Mouse (Mus musculus) cortical plate, adult 2 months (tissue): ENCODE results near the gene Sepsecs. TPM values are rescaled to one million over a fixed set of nuclear protein-coding genes. Genes with fewer than 3 reads are reported as not detected.

Experiments used
- H3K27ac ChIP-seq: fragments of 200-500 bp; 2 replicates; pipeline ENCODE4 v1.5.1; 2012; ENCODE audit warnings: low read length, control low read depth, inconsistent platforms; ENCODE audit not compliant: insufficient read depth
- H3K4me1 ChIP-seq: fragments of 200-500 bp; 2 replicates; pipeline ENCODE4 v1.6.1; 2011; ENCODE audit warnings: low read length; ENCODE audit not compliant: control insufficient read depth, insufficient read depth
- H3K4me3 ChIP-seq: fragments of 200-500 bp; 2 replicates; pipeline ENCODE4 v1.5.1; 2011; ENCODE audit warnings: mild to moderate bottlenecking, low read length, control low read depth; ENCODE audit not compliant: insufficient read depth
- CTCF ChIP-seq: fragments of 200-500 bp; IDR thresholded peaks from 2 replicates; pipeline ENCODE4 v1.5.1; 2011; ENCODE audit warnings: mild to moderate bottlenecking, control low read depth, low read length; ENCODE audit not compliant: insufficient read depth; ENCODE audit errors: extremely low read depth
- POLR2A ChIP-seq: fragments of 200-500 bp; IDR thresholded peaks from 2 replicates; pipeline ENCODE4 v1.6.1; 2011; ENCODE audit warnings: mild to moderate bottlenecking, low read length, control low read depth; ENCODE audit not compliant: insufficient read depth; ENCODE audit errors: extremely low read depth
- polyA plus RNA-seq: library from polyadenylated mRNA; depleted of rRNA; stranded (reverse); fragments of >200 nt; gene quantifications from 2 replicates; pipeline ENCODE4 v1.2.3, GENCODE M21; 2012

Gene Sepsecs
- polyA plus RNA-seq, 1 experiment = 10.5 TPM

- H3K4me3 ChIP-seq = no peak overlapping the region
- TF ChIP-seq POLR2A (no peak), CTCF (no peak)
- no peak overlapping the region for H3K27ac ChIP-seq
- no peaks in the 10 kb centered on the region for H3K4me1 ChIP-seq
Measured at GRCm38 (mm10) chr5:52628783-52629182, 40.7 kb downstream of the Sepsecs start.

GRCm38 (mm10) chr5:52627713-52628112, 41.8 kb downstream of the Sepsecs start:
- Histone ChIP-seq H3K27ac (no peak overlapping the region), H3K4me1 (no peaks in the 10 kb centered on the region), H3K4me3 (no peak overlapping the region)
- TF ChIP-seq POLR2A = no peak
- no peak for TF ChIP-seq CTCF

- no peaks in the 10 kb centered on the region for H3K4me1 ChIP-seq
- H3K27ac ChIP-seq = no peak overlapping the region
- no peak for TF ChIP-seq POLR2A
- no peak for TF ChIP-seq CTCF
- H3K4me3 ChIP-seq = no peak overlapping the region
Measured at GRCm38 (mm10) chr5:52626092-52626491, 43.4 kb downstream of the Sepsecs start.

GRCm38 (mm10) chr5:52624956-52625355, 44.6 kb downstream of the Sepsecs start:
- H3K4me1 ChIP-seq = no peaks in the 10 kb centered on the region
- no peak overlapping the region for H3K4me3 ChIP-seq
- no peak overlapping the region for H3K27ac ChIP-seq
- TF ChIP-seq CTCF (no peak), POLR2A (no peak)

- Histone ChIP-seq H3K27ac (no peak overlapping the region), H3K4me3 (no peak overlapping the region), H3K4me1 (peaks cover 3% of the 10 kb centered on the region; the same call in 1 of the 2 replicates)
- TF ChIP-seq CTCF (no peak), POLR2A (no peak)
Measured at GRCm38 (mm10) chr5:52623099-52623498, 46.4 kb downstream of the Sepsecs start.

GRCm38 (mm10) chr5:52618348-52619270, 50.9 kb downstream of the Sepsecs start:
- Histone ChIP-seq H3K27ac (peak overlapping the region; percentile 76), H3K4me1 (peaks cover 10% of the 10 kb centered on the region), H3K4me3 (no peak overlapping the region)
- TF ChIP-seq POLR2A = peak; percentile 32; the same call in 1 of the 2 replicates
- no peak for TF ChIP-seq CTCF

- peaks cover 10% of the 10 kb centered on the region for H3K4me1 ChIP-seq
- TF ChIP-seq POLR2A (no peak), CTCF (no peak)
- peak overlapping the region; percentile 76 for H3K27ac ChIP-seq
- H3K4me3 ChIP-seq = no peak overlapping the region
Measured at GRCm38 (mm10) chr5:52617711-52618347, 51.7 kb downstream of the Sepsecs start.

- Histone ChIP-seq H3K27ac (no peak overlapping the region), H3K4me1 (peaks cover 10% of the 10 kb centered on the region)
Measured at GRCm38 (mm10) chr5:52616549-52616948, 53.0 kb downstream of the Sepsecs start.

GRCm38 (mm10) chr5:52615421-52615820, 54.1 kb downstream of the Sepsecs start:
- TF ChIP-seq CTCF = no peak
- TF ChIP-seq POLR2A = no peak
- Histone ChIP-seq H3K27ac (no peak overlapping the region), H3K4me1 (peaks cover 10% of the 10 kb centered on the region), H3K4me3 (no peak overlapping the region)

More at GRCm38 (mm10) chr5:52616549-52616948, 53.0 kb downstream of the Sepsecs start:
- no peak overlapping the region for H3K4me3 ChIP-seq
- TF ChIP-seq POLR2A = 0 out of 2 replicates have a peak, but pooled peaks have one; percentile 24
- TF ChIP-seq CTCF = 0 out of 2 replicates have a peak, but pooled peaks have one; percentile 17
